Mouse (Mus musculus): ENCODE measurements around the gene Gne.

GRCm38 (mm10) chr4:44042429-44042828 lies 41.5 kb downstream of the Gne start:
- no peak for TF ChIP-seq CTCF (IDR thresholded peaks at IDR 0.05; ENCODE audit: insufficient read depth, low read depth, low read length)
- no peak for TF ChIP-seq POLR2A (IDR thresholded peaks at IDR 0.05; ENCODE audit: insufficient read depth, low read depth, low read length)

Measured in olfactory bulb, adult 2 months (tissue).